Mouse (Mus musculus) frontal cortex, postnatal 25 days (tissue): Measurements from ENCODE around the gene Rims1.
A peak's percentile ranks its signal among the peaks of the same experiment; 100 is the strongest.

ENCODE experiments used
- DNase-seq, 2 experiments: peaks; one replicate each; pipeline ENCODE4 v3.0.0; 2022; ENCODE audit warnings: low spot score in 2 of 2

Gene Rims1

DNA sequence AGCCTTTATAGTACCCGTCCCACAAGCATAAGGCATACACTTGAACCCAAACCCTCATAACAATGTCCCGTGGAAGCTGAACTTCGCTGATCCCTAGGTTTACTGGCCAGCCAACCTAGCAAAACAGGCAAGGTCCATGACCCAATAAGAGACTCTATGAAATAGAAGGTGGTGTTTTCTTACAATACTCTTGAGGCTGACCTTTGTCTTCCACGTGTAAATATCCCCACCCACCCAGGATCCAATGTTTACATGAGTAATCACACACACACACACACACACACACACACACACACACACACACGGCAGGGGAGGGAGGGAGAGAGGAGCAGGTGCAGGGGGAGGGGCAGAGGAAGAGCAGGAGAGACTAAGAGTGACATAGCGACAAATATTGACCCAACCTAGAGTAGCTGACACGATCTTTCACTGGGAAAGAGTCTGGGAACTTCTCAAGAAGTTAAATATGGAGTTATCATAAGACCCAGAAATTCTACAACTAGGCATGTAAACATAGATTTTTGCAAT lies 217.9 kb downstream of the Rims1 start:
- no peak for DNase-seq

DNA sequence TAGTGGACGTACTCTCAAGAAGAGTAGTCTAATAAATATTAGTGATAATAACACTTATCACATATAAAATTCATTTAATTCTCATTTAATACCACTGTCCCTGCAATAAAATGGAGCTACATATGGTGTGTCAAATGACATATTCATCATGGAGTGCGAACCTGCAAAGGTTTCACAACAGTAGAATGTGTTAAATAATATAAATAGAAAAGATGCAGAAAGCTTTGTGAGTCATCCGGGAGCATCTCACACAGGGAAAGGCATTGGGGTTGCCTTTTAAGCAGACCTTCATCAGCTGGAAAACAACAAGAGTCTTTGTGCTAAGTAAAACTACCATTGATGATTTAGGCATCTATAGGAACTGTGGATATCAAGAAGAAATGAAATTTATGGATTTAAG lies 220.2 kb downstream of the Rims1 start:
- DNase-seq, result no peak

DNA sequence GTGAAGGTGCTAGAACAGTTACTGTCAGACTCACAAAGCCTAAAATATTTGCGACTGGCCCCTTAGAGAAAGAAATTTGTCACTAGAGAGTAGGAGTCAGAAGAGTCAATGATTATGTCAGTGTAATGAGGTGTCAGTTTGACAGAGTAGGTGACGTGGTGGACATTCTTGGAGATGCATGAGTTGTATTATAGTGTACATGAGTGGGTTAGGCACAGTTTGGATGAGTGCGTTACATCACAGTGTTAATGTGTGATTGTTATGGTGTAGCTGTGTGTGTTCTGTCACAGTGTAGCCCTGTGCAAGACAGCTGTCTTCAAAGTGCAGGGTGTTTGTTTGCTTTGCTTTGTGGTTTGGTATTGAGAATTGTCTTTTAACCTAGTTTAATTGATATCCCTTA lies 226.3 kb downstream of the Rims1 start:
- no peak for DNase-seq

DNA sequence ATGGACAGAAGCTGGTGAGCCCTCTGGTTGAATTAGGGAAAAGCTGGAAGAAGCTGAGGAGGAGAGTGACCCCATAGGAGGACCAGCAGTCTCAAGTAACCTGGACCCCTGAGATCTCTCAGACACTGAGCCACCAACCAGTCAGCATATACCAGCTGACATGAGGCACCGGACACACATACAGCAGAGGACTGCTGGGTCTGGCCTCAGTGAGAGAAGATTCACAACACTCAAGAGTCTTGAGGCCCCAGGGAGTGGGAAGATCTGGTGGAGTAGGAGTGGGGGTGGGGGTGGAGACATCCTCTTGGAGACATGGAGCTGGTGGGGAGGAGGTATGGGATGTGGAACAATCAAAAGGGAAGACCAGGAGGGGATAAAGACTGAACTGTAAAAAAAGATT lies 233.1 kb downstream of the Rims1 start:
- DNase-seq, result no peak

DNA sequence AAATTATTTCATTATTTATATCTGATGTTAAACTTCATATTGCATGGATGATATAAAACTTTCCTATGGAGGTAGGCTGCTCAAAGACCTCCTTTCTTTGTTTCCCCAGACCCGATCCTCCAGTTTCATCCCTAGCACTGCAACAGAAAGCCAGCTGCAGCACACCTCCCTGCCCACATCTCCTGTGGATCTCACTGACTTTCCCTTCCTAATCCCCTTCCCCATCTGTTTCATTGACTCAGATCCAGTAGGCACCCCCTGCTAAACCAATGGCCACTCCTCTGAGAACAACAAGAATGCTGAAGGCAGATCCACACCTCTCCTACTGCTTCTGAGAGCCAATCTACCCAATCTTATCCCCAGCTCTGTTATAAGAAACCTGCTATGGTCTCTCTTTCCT lies 259.5 kb downstream of the Rims1 start:
- DNase-seq, result no peak

DNA sequence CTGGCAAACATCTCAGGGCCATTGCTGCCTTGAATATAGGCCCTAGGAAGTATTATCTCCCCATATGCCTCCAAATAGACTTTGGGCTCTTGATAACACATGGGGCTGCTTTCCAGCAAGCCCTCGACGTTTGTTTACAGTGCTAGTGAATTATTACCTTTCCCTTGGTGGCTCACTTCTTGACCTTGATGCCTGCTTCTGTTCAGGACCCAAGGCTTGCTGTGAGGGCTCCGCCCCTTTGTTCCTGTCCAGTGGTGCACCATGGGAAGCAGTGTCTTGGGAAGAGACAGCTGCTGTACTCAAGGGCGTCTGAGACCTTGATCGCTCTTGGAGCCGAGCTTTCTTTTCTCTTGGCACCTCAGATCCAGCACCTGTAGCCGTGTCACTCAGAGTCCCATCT lies 267.7 kb downstream of the Rims1 start:
- DNase-seq, result no peak

DNA sequence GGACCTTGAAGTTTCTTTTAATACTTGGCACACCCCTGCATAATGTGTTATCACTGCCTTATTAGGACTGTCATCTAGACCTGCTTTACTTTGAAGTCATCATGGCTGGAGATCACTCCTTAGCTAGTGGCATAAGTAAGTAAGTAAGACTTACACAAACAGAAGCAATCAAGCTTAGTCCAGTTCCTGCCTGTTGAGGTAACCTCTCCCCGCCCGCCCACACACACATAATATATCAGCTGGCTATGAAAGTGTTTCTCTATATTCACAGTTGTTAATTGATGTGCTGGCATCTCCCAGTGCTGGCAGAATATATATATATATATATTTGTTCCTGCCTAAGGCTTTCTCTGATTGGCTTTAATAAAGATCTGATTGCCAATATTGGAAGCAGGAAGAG lies 269.0 kb downstream of the Rims1 start:
- no peak for DNase-seq

DNA sequence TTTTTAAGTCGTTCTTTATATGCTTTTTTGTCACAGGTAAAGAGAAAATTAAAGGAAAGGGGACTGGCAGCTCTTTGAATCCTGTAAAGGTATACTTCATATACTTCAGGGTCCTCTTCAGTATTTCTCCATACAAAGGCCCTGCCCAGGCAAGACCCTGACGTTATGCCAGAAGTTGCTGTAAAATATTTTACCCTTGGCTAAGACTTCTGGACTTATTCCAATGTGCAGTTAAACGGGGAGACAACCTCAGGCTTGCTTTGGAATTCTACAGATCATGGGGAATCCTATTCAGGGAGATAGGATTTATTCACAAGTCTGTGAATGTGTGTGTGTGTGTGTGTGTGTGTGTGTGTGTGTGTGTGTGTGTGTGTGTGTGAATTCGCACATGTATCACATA lies 270.7 kb downstream of the Rims1 start:
- DNase-seq, result no peak

DNA sequence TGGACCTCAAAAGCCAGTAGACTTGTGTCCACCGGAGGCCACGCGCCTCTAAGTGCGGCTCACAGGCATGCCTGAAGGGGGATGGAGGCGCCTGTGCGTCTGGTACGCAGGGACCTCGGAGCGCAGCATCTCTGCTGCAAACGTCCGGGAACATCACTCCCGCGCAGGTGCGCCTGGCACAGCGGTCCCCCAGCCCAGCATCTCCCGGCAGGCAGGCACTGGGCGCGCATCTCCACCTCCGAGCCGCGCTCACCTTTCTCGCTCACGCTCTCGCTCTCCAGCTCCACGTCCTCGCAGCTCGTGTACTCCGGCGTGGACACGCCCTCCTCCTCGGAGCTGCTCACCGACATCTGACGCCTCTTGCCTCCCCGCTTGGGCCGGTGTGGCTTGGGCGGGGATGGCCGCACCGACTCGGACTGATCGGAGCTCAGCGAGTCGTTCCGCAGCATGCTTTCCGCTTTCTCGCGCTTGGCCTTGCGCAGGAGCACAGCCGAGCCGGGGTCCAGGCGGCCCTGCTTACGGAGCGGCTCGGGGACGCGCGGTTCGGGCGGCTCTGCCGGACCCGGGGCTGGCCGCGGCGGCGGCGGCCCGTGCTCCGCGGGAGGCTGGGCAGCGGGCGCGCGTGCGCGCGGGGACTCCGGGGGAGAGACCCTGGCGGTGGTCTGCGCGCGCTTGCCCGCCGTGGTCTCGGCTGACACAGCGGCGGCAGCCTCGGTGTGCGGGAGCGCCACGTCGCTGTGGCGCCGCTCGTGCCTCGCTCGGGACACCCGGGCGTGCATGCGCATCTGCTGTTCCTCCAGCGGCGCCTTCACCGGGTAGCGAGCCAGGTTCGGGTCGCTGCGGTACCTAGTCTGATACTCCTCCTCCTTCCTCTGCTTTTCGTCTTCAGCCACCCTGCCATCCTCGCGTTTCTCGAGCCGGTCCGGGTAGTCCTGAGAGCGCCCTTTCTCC lies 272.4 kb downstream of the Rims1 start:
- peak; percentile 26 to 27 for DNase-seq

DNA sequence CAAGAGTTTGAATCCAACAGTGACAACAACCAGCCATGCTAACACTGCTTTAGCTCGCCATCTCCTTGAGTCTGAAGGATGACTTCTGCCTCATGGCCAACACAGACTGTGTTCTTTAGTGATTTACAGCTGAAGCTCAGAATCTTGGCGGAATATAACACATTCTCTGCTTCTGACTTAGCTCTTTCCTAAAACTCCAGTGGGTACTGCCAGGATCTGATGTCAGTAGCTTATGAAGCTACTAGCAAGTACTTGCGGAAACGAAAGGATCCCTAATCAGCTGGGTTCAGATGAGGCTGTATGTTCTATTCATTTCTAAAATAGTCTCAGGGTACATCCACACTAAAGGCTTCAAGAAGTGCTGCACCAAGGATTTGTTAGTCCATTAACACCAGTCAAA lies 290.7 kb downstream of the Rims1 start:
- no peak for DNase-seq

DNA sequence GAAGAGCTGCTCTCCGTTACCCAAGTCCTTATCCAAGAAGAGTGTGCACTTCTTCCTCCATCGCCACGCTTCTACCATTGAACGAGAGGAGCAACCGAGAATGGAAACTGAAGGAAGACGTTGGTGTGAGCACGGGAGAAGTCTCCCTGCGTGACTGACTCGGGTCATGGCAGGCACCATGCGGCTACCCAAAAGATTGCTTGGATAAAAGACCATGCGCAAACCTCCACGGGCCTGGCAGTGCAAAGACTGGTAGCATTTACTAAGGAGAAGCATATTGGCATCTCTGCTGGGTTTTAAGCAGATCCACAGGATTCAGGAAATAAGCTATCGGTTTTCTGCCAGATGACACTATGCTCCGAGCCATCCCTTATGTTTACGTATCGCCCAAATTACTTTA lies 293.4 kb downstream of the Rims1 start:
- no peak for DNase-seq

DNA sequence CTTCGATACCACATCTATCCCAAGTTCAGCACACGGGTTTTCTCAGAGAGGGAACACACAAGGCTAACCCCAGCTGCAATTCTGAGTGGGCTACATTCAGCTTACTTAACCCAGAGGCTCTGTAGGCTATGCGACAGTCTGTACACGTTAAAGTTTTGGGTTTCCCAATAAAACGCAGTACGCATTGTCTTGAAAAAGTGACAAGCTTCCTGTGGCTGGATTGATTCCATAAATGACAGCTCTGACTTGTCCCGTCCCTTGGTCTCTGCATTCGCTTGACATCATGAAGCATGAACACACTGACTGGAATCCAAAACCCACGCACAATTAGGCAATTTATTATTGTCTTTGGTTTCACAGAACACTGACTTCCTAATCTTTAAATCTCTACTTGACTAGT lies 294.2 kb downstream of the Rims1 start:
- no peak for DNase-seq

DNA sequence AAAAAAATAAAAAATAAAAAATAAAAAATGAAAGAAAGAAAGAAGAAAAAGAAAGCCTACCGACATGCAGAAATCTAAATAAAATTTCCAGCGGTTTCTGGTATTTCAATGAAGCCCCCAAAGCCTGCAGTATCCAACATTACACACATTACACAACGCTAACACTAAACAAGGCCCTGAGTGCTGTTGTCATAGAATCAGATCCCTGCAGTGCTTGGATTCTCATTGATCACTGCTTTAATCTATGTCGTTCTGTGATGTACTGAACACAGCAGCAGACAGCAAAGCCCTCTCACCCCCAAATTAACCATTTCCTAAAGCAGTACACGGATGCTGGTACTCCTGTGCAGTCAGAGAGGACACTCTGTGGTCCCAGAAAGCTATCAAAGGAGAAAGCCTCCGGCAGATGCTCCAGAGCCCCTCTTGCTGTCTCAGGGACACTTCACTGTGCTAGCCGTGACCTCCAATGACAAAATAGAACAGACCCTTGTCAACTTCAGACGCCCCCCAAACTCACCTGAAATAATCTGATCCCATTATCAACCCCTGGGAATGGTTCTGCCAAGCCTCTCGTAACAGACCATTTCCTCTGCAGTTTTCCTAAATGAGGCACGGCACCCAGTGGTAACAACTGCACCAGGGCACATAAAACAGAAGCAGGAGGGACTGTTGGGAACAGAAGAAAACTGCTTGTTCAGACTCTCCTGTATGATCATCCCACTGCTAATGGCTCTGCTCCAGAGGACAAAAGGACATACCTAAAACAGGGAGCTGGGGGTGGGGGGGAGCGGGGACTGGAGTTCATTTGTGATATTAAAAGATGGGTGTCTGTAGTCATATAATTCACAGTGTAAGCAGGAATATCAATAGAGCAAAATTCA lies 296.8 kb downstream of the Rims1 start:
- DNase-seq, result no peak

DNA sequence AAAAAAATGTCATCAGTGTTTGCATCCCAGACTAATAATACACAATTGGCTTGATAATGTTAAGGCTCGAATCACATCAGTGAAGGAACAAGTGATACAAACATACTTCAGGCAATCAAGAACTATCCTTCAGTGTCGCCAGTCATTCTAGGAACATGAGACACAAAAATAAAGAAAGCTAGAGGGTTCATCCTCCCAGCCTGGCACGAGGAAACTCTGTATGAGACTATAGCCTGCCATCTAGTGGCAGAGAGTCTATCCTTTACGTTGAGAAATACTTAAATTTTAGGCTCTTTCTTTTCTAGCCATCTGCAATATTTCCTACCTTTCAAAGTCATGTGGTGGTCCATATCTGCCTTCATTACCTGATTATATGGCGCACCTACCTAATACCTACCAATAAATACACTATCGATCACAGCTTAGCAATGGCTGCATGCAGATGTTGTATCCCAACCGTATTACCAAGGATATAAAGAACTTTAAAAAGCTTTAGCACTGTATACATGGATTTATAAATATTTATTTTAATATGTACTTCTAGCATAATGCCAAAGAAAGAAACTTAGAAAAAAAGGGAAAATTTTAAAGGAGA lies 318.4 kb downstream of the Rims1 start:
- no peak for DNase-seq

DNA sequence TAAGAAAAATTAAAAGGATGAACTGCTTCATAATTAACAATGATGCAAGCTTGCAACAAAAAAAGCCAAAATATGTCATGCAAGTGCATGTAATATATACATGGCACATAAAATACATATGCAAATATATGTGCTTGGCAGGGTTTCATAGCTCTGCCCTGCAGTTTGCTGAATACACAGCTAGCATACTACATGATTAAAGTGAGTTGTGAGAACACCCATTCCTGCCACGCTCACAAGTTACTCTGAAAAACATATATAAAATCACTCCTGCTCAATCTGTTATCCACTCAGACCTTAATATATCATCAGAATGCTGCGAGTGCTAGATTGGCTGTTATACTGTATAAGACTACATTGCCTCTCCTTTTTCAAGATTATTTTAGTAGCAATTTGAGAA lies 329.6 kb downstream of the Rims1 start:
- DNase-seq, result no peak

DNA sequence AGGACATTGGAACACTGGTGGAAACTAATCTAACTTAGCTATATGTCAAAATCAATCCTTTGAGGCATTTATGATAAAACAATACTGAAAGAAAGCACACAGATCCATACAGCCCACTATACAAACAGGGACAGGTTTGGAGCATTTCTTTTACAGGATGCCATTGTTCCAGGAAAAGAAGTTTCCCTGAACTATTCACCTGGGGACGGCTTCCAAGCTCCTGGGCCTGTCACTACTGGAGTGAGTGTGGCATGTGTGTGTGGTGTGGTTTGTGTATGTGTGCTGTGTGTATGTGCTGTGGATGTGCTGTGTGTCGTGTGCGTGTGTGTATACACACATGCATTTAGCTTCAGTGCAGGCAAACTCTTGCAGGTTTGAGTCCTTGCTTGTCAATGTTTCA lies 338.8 kb downstream of the Rims1 start:
- no peak for DNase-seq

DNA sequence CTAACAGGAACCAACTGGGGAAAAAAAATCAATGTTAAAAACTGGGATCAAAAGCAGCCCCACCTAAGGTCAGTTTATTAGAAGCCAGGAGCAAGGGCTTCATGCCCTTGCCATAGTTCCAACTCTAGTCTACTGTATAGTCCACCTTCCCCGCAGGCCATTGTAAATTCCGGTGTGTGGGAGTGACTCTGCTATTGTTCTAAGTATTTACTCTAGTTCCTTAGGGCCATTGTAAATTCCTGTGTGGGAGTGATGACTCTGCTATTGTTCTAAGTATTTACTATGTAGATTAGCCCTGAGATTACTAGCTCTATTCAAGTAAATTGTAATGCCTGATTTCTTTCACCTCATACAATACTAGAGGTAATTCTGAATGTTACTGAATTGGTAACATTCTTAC lies 339.2 kb downstream of the Rims1 start:
- no peak for DNase-seq

DNA sequence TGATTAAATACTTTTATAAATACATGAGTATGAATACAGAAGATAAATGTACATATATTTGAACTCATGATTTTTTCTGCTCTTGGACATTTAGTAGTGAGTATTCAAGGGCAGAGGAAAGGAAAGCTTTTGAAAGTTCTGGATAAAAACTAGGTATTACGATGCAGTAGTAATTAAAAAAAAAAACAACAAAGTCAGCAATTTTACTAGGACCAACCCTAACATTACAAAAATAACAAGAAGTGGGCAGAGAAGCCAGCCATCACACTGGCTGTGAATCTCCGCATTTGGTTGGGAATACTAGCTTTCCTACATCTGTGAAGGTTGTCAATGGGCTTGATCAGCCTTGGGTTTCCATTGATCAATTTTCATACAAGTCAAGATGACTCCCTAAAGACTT lies 381.8 kb downstream of the Rims1 start:
- DNase-seq, result no peak

DNA sequence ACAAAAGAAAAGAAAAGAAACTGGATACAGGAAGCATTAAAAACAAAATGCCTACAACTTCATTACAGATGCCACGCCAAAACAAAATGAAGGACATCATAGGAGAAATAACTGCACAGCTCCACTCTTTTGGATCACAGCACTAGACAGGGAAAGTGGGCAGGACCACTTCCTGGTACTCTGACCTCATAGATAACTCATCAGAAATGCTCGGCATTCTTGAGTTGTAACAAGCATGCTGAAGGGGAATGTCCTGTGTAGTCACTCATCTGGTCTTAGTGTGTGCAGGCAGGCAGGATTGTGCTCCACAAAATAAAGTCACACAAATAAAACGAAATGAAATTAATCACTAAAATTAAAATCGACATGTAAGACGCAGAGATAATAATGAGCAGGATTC lies 383.7 kb downstream of the Rims1 start:
- DNase-seq, result no peak

DNA sequence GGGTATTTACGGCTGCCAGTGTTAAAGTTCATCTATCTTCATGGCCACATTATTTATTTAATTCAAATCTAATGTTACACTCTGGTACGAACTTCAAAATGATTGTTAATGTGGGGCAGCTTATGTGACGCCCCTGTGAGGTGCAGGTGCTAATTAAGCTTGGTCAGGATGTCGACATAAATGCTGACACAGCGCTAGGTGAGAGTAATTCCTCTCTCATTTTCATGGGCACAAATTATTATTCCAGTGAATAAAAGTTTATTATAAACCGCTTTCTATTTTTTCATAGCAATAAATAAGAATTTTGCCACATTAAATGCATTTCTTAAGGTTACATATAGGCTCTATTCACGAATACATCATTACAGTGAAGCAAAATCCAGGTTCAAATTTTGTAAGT lies 395.6 kb downstream of the Rims1 start:
- no peak for DNase-seq

DNA sequence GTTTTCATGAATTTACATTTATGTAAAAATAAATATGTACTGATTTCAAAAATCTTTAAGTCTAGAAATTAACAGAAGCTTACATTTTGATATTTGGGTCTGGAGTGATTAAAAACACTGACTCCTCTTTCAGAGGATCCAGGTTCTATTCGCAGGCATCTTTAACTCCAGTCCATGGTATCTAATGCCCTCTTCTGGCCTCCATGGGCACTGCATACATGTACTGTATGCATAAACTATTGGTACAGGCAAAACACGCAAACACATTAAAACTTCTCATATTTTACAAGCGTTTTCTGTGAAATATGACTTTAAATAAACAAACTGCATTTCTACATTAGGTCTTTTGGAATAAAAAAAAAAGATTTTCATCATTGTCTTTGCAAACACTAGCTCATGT lies 419.4 kb downstream of the Rims1 start:
- no peak for DNase-seq

DNA sequence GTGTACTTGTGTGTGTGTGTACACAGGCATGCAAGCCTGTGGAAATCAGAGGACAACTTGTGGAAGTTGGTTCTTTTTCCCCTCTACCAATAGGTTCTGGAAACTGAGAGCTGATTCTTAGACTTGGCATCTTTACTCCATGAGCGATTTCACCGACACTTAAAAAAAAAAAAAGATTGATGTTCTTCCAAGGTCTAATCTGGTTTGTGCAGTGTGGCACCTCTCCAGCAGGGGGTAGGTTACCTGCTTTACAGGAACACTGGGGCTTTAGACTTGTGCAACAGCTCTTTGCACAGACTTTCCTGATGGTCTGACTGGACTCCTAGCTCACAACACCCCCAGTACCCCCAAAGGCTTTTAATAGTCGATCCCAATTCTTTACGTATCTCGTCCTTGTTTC lies 428.1 kb downstream of the Rims1 start:
- no peak for DNase-seq
